Mouse (Mus musculus) naive thymus-derived CD4-positive, alpha-beta T cell, adult 2 months (primary cell): Measurements from ENCODE around the gene Olfr53.
"Not testable (repeated sequence)": the region's sequence is repeated elsewhere in the genome, so short reads cannot be mapped to it uniquely, and the experiment has no call there.

Experiments
- DNase-seq: peaks from one replicate; pipeline ENCODE4 v3.0.0-alpha.2; 2011; ENCODE audit warnings: low read depth

The Olfr53 gene

GRCm38 (mm10) chr7:140646152-140646551, at the start of gene Olfr53:
Gene Olfr53, plus strand, starts transcription at chr7:140646452.
- no peak for DNase-seq

- DNase-seq, result not testable (repeated sequence)
Observed at GRCm38 (mm10) chr7:140600969-140601368, 45.3 kb upstream of the Olfr53 start, which contains the start of gene Olfr46. Gene Olfr46, plus strand, starts transcription at chr7:140601269.

DNA sequence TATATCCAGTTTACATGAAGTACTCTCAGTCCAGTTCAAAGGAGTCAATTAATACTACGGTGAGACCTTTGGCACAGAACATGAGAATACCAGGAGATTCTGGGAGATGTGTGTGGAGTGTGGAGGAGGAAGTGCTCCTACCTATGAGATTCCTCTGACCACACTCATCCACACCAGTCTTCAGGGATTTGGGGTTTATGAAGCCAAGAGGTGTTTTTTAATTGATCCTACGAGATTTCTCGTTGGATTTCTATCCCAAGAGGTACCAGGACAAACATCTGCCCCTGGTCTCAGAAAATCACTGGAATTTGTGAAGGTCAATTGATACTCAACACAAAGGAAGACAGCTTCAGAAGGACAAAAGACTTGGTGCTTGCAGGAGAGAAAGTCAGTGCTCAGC, 17.6 kb upstream of the Olfr53 start, which contains the start of gene Olfr61:
TSS of gene Olfr61 (plus strand) at position 301 of the 400 bp plus-strand sequence.
- not testable (repeated sequence) for DNase-seq

- DNase-seq, result no peak
Observed at GRCm38 (mm10) chr7:140630559-140630958, 15.7 kb upstream of the Olfr53 start.

- no peak for DNase-seq
Observed at GRCm38 (mm10) chr7:140659630-140660029, 13.4 kb downstream of the Olfr53 start, which contains the start of gene Olfr539. Gene Olfr539, plus strand, starts transcription at chr7:140659930.

GRCm38 (mm10) chr7:140670693-140671092, 24.4 kb downstream of the Olfr53 start:
- DNase-seq, result not testable (repeated sequence)

- DNase-seq, result no peak
Observed at GRCm38 (mm10) chr7:140675863-140676262, 29.6 kb downstream of the Olfr53 start.

DNA sequence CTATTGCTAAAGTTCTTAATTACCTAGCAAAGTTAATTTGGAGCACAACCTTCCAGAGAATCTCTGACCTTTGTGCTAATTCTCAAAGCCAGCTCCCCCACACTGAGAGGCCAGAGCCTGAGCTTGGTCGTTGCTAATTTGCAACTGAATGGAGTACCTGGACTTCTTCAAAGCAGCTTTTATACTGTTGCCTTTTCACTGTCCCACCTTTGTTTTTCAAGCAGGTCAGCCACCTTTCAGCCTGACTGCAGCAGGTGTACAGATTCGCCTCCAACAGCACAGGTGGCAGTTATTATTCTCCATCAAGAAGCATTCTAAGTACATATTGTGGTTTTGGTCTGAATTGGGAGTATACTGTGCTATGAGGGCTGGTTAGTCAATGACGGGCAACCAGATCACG, 33.3 kb downstream of the Olfr53 start:
- DNase-seq, result not testable (repeated sequence)

DNA sequence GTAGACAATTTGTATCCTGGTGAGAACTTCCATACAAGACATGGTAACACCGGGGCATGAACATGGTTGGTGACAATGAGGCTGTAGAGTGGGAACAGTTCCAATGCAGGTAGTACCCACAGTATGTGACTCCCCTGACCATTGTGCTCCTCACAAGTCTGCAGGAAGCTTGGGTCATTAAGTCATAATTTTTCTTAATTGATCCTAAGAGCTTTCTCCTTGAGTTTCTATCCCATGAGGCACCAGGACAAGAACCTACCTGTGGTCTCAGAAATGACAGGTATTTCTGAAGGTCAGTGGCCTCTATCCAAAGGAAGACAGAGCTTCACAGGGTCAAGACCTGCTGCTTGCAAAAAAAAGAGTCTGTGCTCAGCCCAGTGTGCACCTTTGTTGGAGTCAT, 35.4 kb downstream of the Olfr53 start, which contains the start of gene Olfr45:
TSS of gene Olfr45 (plus strand) at position 301 of the 400 bp plus-strand sequence.
- no peak for DNase-seq

GRCm38 (mm10) chr7:140696967-140697366, 50.7 kb downstream of the Olfr53 start, which contains the start of gene Olfr541:
Gene Olfr541, plus strand, starts transcription at chr7:140697267.
- DNase-seq, result no peak
